9 mouse cellular contexts compared by ENCODE assay signal in genomic region chr4:154496991-154497390, GRCm38 (mm10).
DNase-seq lines count a peak whose midpoint lies in the region; ATAC-seq lines count a peak whose summit lies in the region.
"Had no signal": no experiment of that assay in that cellular context is flagged by ENCODE, and none has a peak within 500 bp of the region (broad histone marks: within the 10 kb centered on the region; RNA-seq: fewer than 3 reads in every experiment).

No protein-coding gene starts in this region.

- intact Hi-C loops in left cerebral cortex, postnatal 36 days (cut with DNase I), result no loop called here

- H3K36me3 ChIP-seq in embryonic facial prominence, embryonic 12.5 days, result no peaks in the 10 kb centered on the region
- H3K36me3 ChIP-seq in stomach, embryonic 15.5 days, result no peaks in the 10 kb centered on the region
- H3K36me3 ChIP-seq: embryonic facial prominence, embryonic 13.5 days had no signal

- H3K27ac ChIP-seq in embryonic facial prominence, embryonic 12.5 days, result no peak overlapping the region
- H3K27ac ChIP-seq in stomach, embryonic 15.5 days, result peak overlapping the region; percentile 83
- H3K27ac ChIP-seq: embryonic facial prominence, embryonic 13.5 days had no signal

- 0 out of 2 replicates have a peak, but pooled peaks have one; percentile 56 for ATAC-seq in embryonic facial prominence, embryonic 12.5 days (ENCODE audit: insufficient number of reproducible peaks, insufficient read depth, low FRiP score, low TSS enrichment)
- peak; percentile 86 for ATAC-seq in stomach, embryonic 15.5 days (ENCODE audit: insufficient read depth, low FRiP score, low read depth)

- H3K27me3 ChIP-seq in embryonic facial prominence, embryonic 12.5 days, result peaks cover 23% of the 10 kb centered on the region
- H3K27me3 ChIP-seq in stomach, embryonic 15.5 days (replicated peaks), result no peaks in the 10 kb centered on the region

- H3K4me1 ChIP-seq in embryonic facial prominence, embryonic 12.5 days, result peaks cover 80% of the 10 kb centered on the region
- H3K4me1 ChIP-seq in stomach, embryonic 15.5 days, result peaks cover 51% of the 10 kb centered on the region

- H3K9me3 ChIP-seq in embryonic facial prominence, embryonic 12.5 days, result no peaks in the 10 kb centered on the region
- H3K9me3 ChIP-seq in stomach, embryonic 15.5 days, result no peaks in the 10 kb centered on the region
- H3K9me3 ChIP-seq: embryonic facial prominence, embryonic 13.5 days had no signal

- peak; percentile 95 for DNase-seq in adrenal gland, postnatal 25 days
- peak; percentile 90 for DNase-seq in heart, adult 8-10 months (ENCODE audit: low spot score)
- peak; percentile 98 for DNase-seq in kidney, adult 8-10 months
- DNase-seq in left cerebral cortex, postnatal 36 days (ENCODE audit: low spot score in 2 of 2), result peak; percentile 55 to 66
- peak; percentile 43 for DNase-seq in mesoderm, embryonic 11.5 days (ENCODE audit: low read depth, low spot score)
- DNase-seq in natural killer cell, adult 2 months (ENCODE audit: low spot score in 2 of 2), result no peak

- no peak overlapping the region for H3K9ac ChIP-seq in embryonic facial prominence, embryonic 12.5 days
- no peak overlapping the region for H3K9ac ChIP-seq in stomach, embryonic 15.5 days
- H3K9ac ChIP-seq: embryonic facial prominence, embryonic 13.5 days had no signal

- 14% methylated on average over 7 of the region's 7 CpGs for WGBS in embryonic facial prominence, embryonic 12.5 days
- WGBS in stomach, embryonic 15.5 days, result 8% methylated on average over 7 of the region's 7 CpGs

- H3K4me3 ChIP-seq in embryonic facial prominence, embryonic 12.5 days, result no peak overlapping the region
- H3K4me3 ChIP-seq in stomach, embryonic 15.5 days (replicated peaks), result no peak overlapping the region
- H3K4me3 ChIP-seq: embryonic facial prominence, embryonic 13.5 days had no signal

- no peak overlapping the region for H3K4me2 ChIP-seq in embryonic facial prominence, embryonic 12.5 days (replicated peaks)
- H3K4me2 ChIP-seq in stomach, embryonic 15.5 days, result peak overlapping the region; percentile 13; the same call in 1 of the 2 replicates
- H3K4me2 ChIP-seq: embryonic facial prominence, embryonic 13.5 days had no signal

Comparison
In these comparisons a context has a peak if more than half of its experiments do, and no peak if none do; other contexts are left out.
1. DNase-seq: peak in adrenal gland, postnatal 25 days (single experiment), heart, adult 8-10 months (single experiment), kidney, adult 8-10 months (2 of 2), left cerebral cortex, postnatal 36 days (2 of 2) and mesoderm, embryonic 11.5 days (single experiment); none in natural killer cell, adult 2 months (0 of 2).